Mouse (Mus musculus) megakaryocyte, embryonic 14.5 days (primary cell): ENCODE results near the gene Tbc1d9b. TPM values are rescaled to one million over a fixed set of nuclear protein-coding genes. Genes with fewer than 3 reads are reported as not detected.

Experiments
- H3K27me3 ChIP-seq: replicated peaks from 2 replicates; pipeline ENCODE3; 2012; ENCODE audit warnings: inconsistent platforms
- H3K36me3 ChIP-seq: replicated peaks from 2 replicates; pipeline ENCODE3; 2012; ENCODE audit warnings: low read length, inconsistent platforms, mixed read lengths
- H3K4me1 ChIP-seq: 2 replicates; pipeline ENCODE4 v1.6.1; 2012; ENCODE audit warnings: inconsistent platforms
- H3K4me3 ChIP-seq: replicated peaks from 2 replicates; pipeline ENCODE3; 2012; ENCODE audit warnings: moderate library complexity, mild to moderate bottlenecking, inconsistent platforms
- H3K9me3 ChIP-seq: 2 replicates; pipeline ENCODE4 v1.6.1; 2012; ENCODE audit warnings: inconsistent platforms
- FLI1 ChIP-seq: IDR thresholded peaks from 2 replicates; pipeline ENCODE4 v1.6.1; 2012; ENCODE audit warnings: low read length, inconsistent platforms, mixed read lengths
- GATA1 ChIP-seq: IDR thresholded peaks from 3 replicates; pipeline ENCODE4 v1.6.1; 2012; ENCODE audit warnings: mixed read lengths, low read length, inconsistent platforms, borderline replicate concordance
- polyA plus RNA-seq: library from polyadenylated mRNA; stranded (reverse); fragments of >175 nt; gene quantifications from 2 replicates; pipeline ENCODE4 v1.2.3, GENCODE M21; 2012; ENCODE audit warnings: low replicate concordance; ENCODE audit not compliant: insufficient read depth

Tbc1d9b gene
- polyA plus RNA-seq, 1 experiment: 34.0 TPM

DNA sequence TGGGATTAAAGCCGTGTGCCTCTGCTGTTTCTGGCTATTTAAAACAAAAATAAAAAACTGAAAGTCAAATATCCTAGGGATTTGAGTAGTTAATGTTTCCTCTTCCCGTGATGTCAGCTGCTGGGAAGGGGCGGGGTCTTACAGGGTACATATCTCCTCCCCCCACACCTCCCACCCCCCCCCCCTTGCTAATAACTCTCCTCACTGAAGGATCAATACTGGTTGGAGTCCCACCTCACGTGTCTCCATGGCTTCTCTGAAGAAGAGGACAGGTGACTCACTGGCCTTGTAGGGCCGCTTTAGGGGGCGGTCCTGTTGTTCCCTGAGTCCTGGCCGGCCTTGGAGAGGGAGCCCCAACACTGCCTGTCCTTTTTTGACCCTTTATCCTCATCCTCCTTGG is 57.5 kb downstream of the Tbc1d9b start:
- H3K36me3 ChIP-seq: peaks cover 43% of the 10 kb centered on the region

DNA sequence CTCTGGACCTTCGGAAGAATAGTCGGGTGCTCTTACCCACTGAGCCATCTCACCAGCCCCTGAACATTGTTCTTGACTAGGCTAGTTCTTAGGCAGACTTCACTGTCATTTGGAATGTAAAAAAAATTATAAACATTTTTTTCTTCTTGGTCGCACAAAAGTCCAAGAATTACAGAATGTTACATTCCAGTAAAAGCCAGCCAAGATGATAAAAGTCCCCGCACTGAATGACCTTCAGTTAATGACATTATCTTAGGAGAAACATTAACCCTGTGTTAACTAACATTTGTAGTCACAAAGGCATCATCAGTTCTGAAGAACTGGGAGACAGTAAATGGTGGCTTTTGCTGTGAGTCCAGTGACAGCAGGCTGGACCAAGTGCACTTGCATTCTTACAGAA is 59.2 kb downstream of the Tbc1d9b start:
- Histone ChIP-seq H3K36me3 (peaks cover 46% of the 10 kb centered on the region), H3K4me1 (peaks cover 42% of the 10 kb centered on the region)

More for the DNA sequence above, 57.5 kb downstream of the Tbc1d9b start:
- H3K4me1 ChIP-seq: peaks cover 38% of the 10 kb centered on the region
- no peaks in the 10 kb centered on the region for H3K27me3 ChIP-seq
- TF ChIP-seq GATA1 (no peak), FLI1 (no peak)
- H3K4me3 ChIP-seq: no peak overlapping the region
- H3K9me3 ChIP-seq: no peaks in the 10 kb centered on the region

DNA sequence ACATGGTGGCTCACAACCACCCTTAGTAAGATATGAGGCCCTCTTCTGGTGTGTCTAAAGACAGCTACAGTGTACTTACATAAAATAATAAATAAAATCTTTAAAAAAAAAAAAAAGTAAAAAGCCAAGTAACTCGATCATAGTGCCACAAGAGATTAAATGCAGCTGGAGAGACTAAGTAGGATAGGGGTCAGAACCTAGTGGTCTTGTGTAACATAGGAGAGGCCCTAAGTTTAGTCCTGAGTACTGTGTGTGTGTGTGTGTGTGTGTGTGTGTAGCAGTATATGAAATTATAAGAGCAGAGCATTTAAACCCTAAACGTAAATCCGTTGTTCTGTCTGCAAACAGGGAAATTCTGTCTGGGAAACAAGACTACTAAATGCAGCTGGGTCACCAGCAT is 61.1 kb downstream of the Tbc1d9b start:
- no peaks in the 10 kb centered on the region for H3K27me3 ChIP-seq
- H3K9me3 ChIP-seq: no peaks in the 10 kb centered on the region
- H3K4me3 ChIP-seq: no peak overlapping the region
- peaks cover 52% of the 10 kb centered on the region for H3K4me1 ChIP-seq
- TF ChIP-seq GATA1 (no peak), FLI1 (no peak)
- H3K36me3 ChIP-seq: peaks cover 55% of the 10 kb centered on the region

More for the DNA sequence above, 59.2 kb downstream of the Tbc1d9b start:
- Histone ChIP-seq H3K27me3 (no peaks in the 10 kb centered on the region), H3K9me3 (no peaks in the 10 kb centered on the region), H3K4me3 (no peak overlapping the region)
- no peak for TF ChIP-seq GATA1
- TF ChIP-seq FLI1: no peak

DNA sequence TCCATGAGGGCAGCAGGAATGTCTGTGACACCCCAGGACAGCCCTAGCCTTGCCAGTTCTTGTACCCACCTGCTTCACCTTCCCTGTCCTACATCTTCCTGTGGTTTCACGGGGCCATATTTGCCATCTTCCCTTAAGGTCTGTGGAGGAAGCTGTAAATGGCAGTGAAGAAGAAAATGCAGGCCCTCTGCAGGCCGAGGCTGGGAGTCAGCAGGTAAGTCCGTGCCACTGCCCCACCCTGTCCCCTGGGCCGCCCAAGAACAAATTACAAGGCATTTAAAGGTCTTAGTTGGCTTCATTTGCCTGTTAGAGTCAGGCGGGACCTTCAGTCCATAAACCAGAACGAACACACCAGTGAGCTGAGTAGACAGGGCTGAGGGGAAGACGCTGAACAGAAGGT is 62.9 kb downstream of the Tbc1d9b start:
- H3K9me3 ChIP-seq: no peaks in the 10 kb centered on the region
- TF ChIP-seq FLI1: no peak
- TF ChIP-seq GATA1: no peak
- no peaks in the 10 kb centered on the region for H3K27me3 ChIP-seq
- peaks cover 43% of the 10 kb centered on the region for H3K4me1 ChIP-seq
- no peak overlapping the region for H3K4me3 ChIP-seq
- peaks cover 62% of the 10 kb centered on the region for H3K36me3 ChIP-seq

DNA sequence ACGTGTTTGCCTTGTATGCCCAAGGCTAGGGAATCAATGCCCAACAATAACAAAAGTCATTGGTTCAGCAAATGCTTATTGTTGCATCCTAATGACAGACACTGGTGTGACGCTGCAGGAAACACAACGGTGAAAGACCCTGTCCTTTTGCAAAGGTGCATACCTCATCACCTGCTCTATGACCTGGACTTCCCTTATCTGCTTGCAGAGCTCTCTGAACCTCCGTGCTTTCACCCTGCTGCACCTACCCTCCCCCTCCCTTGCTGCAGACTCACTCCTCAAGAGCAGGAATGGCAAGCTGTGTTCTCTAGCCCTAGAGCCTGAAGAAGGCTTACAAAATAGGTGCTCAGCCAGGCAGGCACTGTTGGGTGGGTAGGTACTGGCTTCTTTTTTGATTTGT is 63.6 kb downstream of the Tbc1d9b start:
- Histone ChIP-seq H3K4me3 (no peak overlapping the region), H3K9me3 (no peaks in the 10 kb centered on the region), H3K36me3 (peaks cover 70% of the 10 kb centered on the region), H3K4me1 (peaks cover 43% of the 10 kb centered on the region), H3K27me3 (no peaks in the 10 kb centered on the region)
- no peak for TF ChIP-seq FLI1
- TF ChIP-seq GATA1: no peak

DNA sequence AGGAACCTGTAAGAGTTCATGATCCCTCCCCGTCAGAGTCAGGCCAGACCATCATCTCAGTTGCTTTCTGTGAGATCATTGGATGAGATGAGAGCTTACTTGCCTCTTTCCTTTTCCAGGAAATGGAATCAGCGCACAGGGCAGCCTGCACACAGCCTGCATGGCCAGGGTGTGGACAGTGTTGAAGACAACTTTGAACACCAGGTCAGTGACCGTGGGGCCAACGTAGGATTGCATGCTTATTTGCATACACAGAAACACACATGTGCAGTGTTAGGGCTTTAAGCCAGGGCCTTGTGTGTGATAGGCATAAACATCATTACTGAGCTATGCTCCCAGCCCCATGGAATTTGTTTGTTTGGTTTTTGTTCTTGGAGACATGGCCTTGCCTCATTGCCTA is 66.3 kb downstream of the Tbc1d9b start:
- Histone ChIP-seq H3K4me3 (no peak overlapping the region), H3K4me1 (peaks cover 22% of the 10 kb centered on the region), H3K9me3 (no peaks in the 10 kb centered on the region), H3K27me3 (no peaks in the 10 kb centered on the region), H3K36me3 (peaks cover 83% of the 10 kb centered on the region)
- TF ChIP-seq FLI1 (no peak), GATA1 (no peak)

DNA sequence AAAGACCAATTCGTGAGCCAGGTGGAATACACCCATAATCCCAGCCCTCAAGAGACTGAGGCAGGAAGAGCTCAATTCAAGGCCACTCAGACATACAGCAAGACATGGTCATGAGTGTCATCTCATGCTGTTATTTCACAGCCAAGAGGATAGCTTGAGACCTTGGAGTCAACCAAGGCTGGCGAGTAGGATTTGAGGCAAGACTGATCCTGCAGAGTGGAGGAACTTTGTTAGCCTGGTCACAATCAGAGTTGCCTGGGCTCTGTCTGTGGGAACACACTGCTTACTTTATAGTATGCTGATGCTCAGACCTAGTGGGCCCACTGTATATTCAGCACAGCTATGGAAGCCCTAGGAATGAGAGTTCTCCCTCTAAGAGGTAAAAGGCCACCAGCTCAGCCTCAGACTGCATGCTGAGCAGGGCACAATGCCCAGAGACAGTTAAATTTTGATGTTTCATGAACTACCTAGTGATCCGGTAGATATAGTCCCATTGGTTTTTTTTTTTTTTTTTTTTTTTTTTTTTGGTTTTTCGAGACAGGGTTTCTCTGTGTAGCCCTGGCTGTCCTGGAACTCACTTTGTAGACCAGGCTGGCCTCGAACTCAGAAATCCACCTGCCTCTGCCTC is 67.1 kb downstream of the Tbc1d9b start:
- Histone ChIP-seq H3K36me3 (peaks cover 91% of the 10 kb centered on the region), H3K27me3 (no peaks in the 10 kb centered on the region), H3K4me3 (no peak overlapping the region), H3K9me3 (no peaks in the 10 kb centered on the region), H3K4me1 (peaks cover 20% of the 10 kb centered on the region)
- no peak for TF ChIP-seq FLI1
- TF ChIP-seq GATA1: no peak

DNA sequence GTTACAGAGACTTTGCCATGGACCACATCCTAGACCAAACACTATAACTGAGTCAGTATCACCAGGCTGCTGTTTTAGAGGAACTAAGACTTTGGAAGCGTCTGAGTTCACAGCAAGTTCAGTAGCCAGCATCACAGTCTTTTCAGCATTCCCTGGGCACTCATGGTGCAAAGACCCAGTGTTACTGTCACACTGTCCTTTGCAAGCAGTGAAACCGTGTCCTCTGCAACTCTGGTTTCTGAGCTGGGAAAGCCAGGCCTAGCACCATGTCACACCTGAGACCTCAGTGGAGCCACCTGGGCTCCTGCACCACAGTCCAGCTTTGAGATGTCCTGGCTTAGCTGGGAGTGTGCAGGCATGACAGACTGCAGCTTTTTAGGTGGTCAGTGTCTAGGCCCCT is 67.7 kb downstream of the Tbc1d9b start:
- TF ChIP-seq FLI1: no peak
- TF ChIP-seq GATA1: no peak
- Histone ChIP-seq H3K27me3 (no peaks in the 10 kb centered on the region), H3K36me3 (peaks cover 92% of the 10 kb centered on the region), H3K4me3 (no peak overlapping the region), H3K4me1 (peaks cover 23% of the 10 kb centered on the region), H3K9me3 (no peaks in the 10 kb centered on the region)

DNA sequence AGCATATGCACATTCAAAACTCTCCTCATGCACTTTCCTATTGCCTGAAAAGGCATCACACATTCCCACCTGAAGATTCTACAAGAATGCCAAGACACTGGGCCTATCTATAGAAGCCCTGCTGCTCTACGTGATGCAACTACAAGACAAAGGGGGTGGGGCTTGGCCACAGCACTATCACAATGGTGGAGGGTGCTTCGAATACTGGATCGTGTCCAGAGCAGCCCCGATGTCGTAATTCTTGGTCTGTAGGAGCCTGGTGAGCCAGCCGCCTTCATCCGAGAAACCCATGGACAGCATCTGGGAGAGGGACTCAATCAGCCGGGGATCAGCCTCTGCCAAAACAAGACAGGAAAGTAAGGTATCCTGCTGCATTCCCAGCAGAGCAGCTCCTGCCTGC is 69.4 kb downstream of the Tbc1d9b start:
- H3K4me1 ChIP-seq: peaks cover 26% of the 10 kb centered on the region
- peaks cover 95% of the 10 kb centered on the region for H3K36me3 ChIP-seq
- no peaks in the 10 kb centered on the region for H3K27me3 ChIP-seq
- no peak overlapping the region for H3K4me3 ChIP-seq
- no peaks in the 10 kb centered on the region for H3K9me3 ChIP-seq
- no peak for TF ChIP-seq FLI1
- TF ChIP-seq GATA1: no peak

DNA sequence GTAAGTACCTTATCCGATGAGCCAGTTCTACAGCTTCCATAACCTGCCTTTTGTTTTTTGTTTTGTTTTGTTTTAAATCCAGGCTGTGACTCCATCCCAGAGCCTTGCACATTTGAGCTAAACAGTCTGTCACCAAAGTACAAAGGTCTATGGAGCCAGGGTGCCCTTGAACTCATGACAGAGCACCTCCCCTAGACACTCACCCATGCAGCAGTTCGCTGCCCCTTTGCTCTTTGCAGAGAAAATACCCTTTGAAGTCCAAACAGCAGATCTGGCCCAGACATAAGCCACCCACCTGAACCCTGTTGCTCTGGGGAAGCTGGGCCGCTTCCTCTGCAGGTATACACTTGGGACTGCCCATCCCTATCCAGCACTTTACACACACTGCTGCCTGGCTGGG is 70.4 kb downstream of the Tbc1d9b start:
- peaks cover 29% of the 10 kb centered on the region for H3K4me1 ChIP-seq
- no peaks in the 10 kb centered on the region for H3K9me3 ChIP-seq
- peaks cover 97% of the 10 kb centered on the region for H3K36me3 ChIP-seq
- TF ChIP-seq FLI1 (no peak), GATA1 (no peak)
- H3K27me3 ChIP-seq: no peaks in the 10 kb centered on the region
- H3K4me3 ChIP-seq: no peak overlapping the region
